Mouse (Mus musculus): Measurements from ENCODE around the gene Speg. TPM values are rescaled to one million over a fixed set of nuclear protein-coding genes. Genes with fewer than 3 reads are reported as not detected.
A peak's percentile ranks its signal among the peaks of the same experiment; 100 is the strongest.

The Speg gene
- polyA plus RNA-seq, 1 experiment from 2014 or later, result 20.8 TPM

DNA sequence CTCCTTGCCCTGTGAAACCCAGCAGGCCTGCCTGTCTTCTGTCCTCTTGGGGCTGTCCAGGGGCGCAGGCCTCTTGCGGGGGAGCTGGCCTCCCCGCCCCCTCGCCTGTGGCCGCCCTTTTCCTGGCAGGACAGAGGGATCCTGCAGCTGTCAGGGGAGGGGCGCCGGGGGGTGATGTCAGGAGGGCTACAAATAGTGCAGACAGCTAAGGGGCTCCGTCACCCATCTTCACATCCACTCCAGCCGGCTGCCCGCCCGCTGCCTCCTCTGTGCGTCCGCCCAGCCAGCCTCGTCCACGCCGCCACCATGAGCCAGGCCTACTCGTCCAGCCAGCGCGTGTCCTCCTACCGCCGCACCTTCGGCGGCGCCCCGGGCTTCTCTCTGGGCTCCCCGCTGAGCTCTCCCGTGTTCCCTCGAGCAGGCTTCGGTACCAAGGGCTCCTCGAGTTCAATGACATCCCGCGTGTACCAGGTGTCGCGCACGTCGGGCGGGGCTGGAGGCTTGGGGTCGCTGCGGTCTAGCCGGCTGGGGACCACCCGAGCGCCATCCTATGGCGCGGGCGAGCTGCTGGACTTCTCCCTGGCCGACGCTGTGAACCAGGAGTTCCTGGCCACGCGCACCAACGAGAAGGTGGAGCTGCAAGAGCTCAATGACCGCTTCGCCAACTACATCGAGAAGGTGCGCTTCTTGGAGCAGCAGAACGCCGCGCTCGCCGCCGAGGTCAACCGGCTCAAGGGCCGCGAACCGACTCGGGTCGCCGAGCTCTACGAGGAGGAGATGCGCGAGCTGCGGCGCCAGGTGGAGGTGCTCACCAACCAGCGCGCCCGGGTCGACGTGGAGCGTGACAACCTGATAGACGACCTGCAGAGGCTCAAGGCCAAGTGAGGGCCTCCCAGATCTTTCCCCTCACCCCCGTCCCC is 14.7 kb upstream of the Speg start, which contains the start of gene Des:
Des (plus strand) TSS at position 218 of the 920 bp plus-strand sequence.
- ATAC-seq (ENCODE audit: low read depth), result 0 out of 2 replicates have a peak, but pooled peaks have one; percentile 42
- WGBS, result 1% methylated on average over 78 of the region's 80 CpGs

DNA sequence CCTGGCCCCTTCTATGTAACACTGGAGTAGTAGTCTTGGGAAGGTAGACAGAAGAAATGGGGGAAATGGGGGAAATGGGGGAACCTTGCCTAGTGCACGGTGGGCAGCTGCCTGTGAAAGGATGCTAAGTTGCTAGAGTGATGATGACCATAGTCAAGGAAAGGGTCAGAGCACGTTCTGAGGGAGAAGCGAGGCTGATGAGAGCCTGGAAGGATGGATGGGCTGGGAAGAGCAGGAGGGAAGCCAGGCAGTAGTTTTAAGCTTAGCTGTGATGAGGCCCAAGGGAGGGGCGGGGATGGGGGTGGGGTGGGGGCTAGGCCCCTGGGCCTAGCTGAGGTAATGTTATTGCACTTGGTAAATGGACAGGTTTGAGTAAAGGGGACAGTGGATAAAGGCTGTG is 14.0 kb upstream of the Speg start:
- H3K36me3 ChIP-seq (ENCODE audit: control insufficient read depth, insufficient read depth, low read length), result no peaks in the 10 kb centered on the region
- no peak overlapping the region for H3K4me2 ChIP-seq (ENCODE audit: low read depth, low read length)
- H3K9ac ChIP-seq (replicated peaks; ENCODE audit: low read depth, low read length), result no peak overlapping the region
- 48% methylated on average over 4 of the region's 4 CpGs for WGBS
- H3K4me3 ChIP-seq (ENCODE audit: low read depth, low read length), result no peak overlapping the region
- no peak for ATAC-seq (ENCODE audit: low read depth)
- no peaks in the 10 kb centered on the region for H3K9me3 ChIP-seq (ENCODE audit: control insufficient read depth, low read length)
- no peak overlapping the region for H3K27ac ChIP-seq (ENCODE audit: low read depth, low read length)
- H3K4me1 ChIP-seq (ENCODE audit: control insufficient read depth, insufficient read depth, low read length), result peaks cover 7% of the 10 kb centered on the region; the same call in 1 of the 2 replicates
- H3K27me3 ChIP-seq (ENCODE audit: control insufficient read depth, insufficient read depth, low read length), result peaks cover 16% of the 10 kb centered on the region

More for the DNA sequence above, 14.7 kb upstream of the Speg start, which contains the start of gene Des:
- Histone ChIP-seq H3K36me3 (ENCODE audit: control insufficient read depth, insufficient read depth, low read length) (no peaks in the 10 kb centered on the region), H3K9me3 (ENCODE audit: control insufficient read depth, low read length) (no peaks in the 10 kb centered on the region), H3K27me3 (ENCODE audit: control insufficient read depth, insufficient read depth, low read length) (peaks cover 16% of the 10 kb centered on the region), H3K4me1 (ENCODE audit: control insufficient read depth, insufficient read depth, low read length) (peaks cover 7% of the 10 kb centered on the region; the same call in 1 of the 2 replicates), H3K27ac (ENCODE audit: low read depth, low read length) (no peak within 1 kb of the TSS), H3K4me2 (ENCODE audit: low read depth, low read length) (peak within 1 kb of the TSS; percentile 44), H3K9ac (replicated peaks; ENCODE audit: low read depth, low read length) (no peak within 1 kb of the TSS), H3K4me3 (ENCODE audit: low read depth, low read length) (peak within 1 kb of the TSS; percentile 18)

DNA sequence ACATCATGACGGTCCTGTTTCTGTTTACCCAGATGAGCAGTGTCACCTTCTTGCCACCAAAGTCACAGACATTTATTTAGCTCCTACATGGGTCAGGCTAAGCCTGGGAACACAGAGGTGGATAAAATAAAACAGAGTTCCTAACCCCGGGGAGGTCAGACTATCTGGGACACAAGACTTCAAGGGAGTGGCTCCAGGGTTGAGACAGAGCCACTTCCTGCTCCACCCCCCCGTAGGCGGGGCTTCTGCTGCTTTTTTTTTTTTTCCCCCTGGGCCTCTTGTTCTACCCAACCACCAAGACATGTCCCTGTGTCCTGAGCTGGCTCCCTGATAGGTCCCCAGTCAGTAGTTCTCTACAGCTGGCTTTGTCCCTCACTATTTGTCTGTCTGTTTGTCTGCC is 13.3 kb upstream of the Speg start:
- H3K27me3 ChIP-seq (ENCODE audit: control insufficient read depth, insufficient read depth, low read length), result peaks cover 16% of the 10 kb centered on the region
- no peaks in the 10 kb centered on the region for H3K9me3 ChIP-seq (ENCODE audit: control insufficient read depth, low read length)

DNA sequence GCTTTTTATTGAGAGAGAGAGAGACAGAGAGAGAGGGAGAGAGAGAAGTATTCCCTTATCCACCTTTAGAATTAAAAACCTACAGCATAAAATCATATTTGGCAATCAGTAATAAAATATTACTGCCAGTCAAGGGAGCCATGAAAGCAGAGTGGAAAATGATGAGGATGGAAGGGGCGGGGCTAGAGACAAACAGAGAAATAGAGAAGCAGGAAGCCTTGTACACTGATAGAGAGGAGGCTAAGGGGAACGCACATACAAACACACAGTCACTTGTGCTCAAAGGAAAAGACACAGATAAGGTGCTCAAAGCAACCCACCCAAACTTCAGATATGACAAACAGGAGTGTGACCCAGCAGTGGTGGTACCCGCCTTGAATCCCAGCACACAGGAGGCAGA is 11.2 kb upstream of the Speg start:
- H3K4me1 ChIP-seq (ENCODE audit: control insufficient read depth, insufficient read depth, low read length), result peaks cover 7% of the 10 kb centered on the region; the same call in 1 of the 2 replicates
- no peaks in the 10 kb centered on the region for H3K9me3 ChIP-seq (ENCODE audit: control insufficient read depth, low read length)
- H3K4me2 ChIP-seq (ENCODE audit: low read depth, low read length), result no peak overlapping the region
- no peak overlapping the region for H3K4me3 ChIP-seq (ENCODE audit: low read depth, low read length)
- no peak overlapping the region for H3K9ac ChIP-seq (replicated peaks; ENCODE audit: low read depth, low read length)
- no peak overlapping the region for H3K27ac ChIP-seq (ENCODE audit: low read depth, low read length)
- WGBS, result 92% methylated on average over 3 of the region's 3 CpGs
- peak; percentile 15; the same call in 1 of the 2 replicates for ATAC-seq (ENCODE audit: low read depth)
- H3K27me3 ChIP-seq (ENCODE audit: control insufficient read depth, insufficient read depth, low read length), result peaks cover 14% of the 10 kb centered on the region
- H3K36me3 ChIP-seq (ENCODE audit: control insufficient read depth, insufficient read depth, low read length), result no peaks in the 10 kb centered on the region

More for the DNA sequence above, 13.3 kb upstream of the Speg start:
- no peaks in the 10 kb centered on the region for H3K36me3 ChIP-seq (ENCODE audit: control insufficient read depth, insufficient read depth, low read length)
- H3K4me1 ChIP-seq (ENCODE audit: control insufficient read depth, insufficient read depth, low read length), result peaks cover 7% of the 10 kb centered on the region; the same call in 1 of the 2 replicates
- no peak overlapping the region for H3K4me3 ChIP-seq (ENCODE audit: low read depth, low read length)
- no peak overlapping the region for H3K27ac ChIP-seq (ENCODE audit: low read depth, low read length)
- H3K9ac ChIP-seq (replicated peaks; ENCODE audit: low read depth, low read length), result no peak overlapping the region
- WGBS, result 35% methylated on average over 4 of the region's 4 CpGs
- ATAC-seq (ENCODE audit: low read depth), result no peak
- H3K4me2 ChIP-seq (ENCODE audit: low read depth, low read length), result no peak overlapping the region

DNA sequence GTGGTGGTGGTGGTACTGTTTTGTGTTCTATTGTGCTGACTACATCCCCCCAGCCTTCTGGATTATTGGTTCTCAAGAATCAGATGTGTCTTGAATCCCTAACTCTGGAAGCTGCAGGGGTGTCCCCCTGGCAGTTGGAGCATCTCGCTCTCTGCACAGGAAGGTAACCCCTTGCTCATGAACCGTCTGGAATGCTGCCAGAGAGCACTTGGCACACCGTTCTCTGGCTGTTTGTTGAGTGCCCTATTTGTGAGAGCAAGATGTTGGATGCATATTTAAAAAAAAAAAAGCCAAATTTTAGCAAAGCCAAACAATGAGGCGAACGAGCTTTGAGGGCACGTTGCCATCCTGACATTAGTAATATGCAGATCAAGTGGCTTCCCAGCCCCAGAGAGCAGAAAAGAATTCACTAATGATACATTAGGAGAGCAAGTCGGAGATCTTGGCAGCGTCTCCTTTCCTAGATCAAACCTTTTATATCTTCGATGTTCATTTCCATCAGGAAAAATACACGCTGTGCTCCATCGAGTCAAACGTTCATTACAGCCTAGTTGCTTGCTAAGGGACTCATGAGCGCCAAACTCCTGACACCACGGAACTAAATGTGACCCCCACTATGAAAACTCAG is 9.5 kb upstream of the Speg start:
- Histone ChIP-seq H3K9me3 (ENCODE audit: control insufficient read depth, low read length) (no peaks in the 10 kb centered on the region), H3K4me2 (ENCODE audit: low read depth, low read length) (no peak overlapping the region), H3K36me3 (ENCODE audit: control insufficient read depth, insufficient read depth, low read length) (no peaks in the 10 kb centered on the region), H3K9ac (replicated peaks; ENCODE audit: low read depth, low read length) (no peak overlapping the region), H3K4me3 (ENCODE audit: low read depth, low read length) (no peak overlapping the region), H3K27me3 (ENCODE audit: control insufficient read depth, insufficient read depth, low read length) (peaks cover 7% of the 10 kb centered on the region), H3K4me1 (ENCODE audit: control insufficient read depth, insufficient read depth, low read length) (peaks cover 2% of the 10 kb centered on the region; the same call in 1 of the 2 replicates), H3K27ac (ENCODE audit: low read depth, low read length) (no peak overlapping the region)
- ATAC-seq (ENCODE audit: low read depth), result no peak
- 63% methylated on average over 14 of the region's 14 CpGs for WGBS

DNA sequence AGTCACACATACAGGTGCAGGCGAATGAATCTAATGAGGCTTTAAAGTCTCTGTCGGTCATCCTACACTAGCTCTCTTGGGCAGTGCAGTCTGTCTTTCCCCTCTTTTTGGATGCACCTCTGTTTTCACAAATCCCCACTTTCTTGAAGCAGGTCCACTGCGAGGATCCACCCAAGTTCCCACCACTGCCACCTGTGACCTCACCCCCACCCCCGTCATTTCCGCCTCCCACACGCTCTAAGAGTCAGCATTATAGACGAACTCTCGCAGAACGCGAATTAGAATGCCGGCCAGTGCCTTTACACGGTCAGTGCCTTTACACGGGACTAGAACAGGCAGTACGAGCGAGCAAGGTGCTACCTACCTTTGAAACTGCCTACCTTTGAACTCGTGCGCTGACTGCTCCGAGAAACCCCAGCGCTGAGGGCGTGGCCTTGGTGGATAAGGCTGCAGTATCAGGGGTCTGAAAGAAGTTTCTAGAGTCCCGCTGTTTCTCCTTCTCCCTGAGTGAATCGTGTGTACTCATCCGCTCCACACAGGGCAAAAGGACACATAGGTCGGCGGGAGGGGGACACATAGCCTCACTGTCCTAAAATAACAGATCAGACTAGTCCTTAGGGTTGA is 5.6 kb upstream of the Speg start:
- WGBS, result 53% methylated on average over 25 of the region's 25 CpGs
- ATAC-seq (ENCODE audit: low read depth), result no peak
- H3K4me2 ChIP-seq (ENCODE audit: low read depth, low read length), result no peak overlapping the region
- H3K4me1 ChIP-seq (ENCODE audit: control insufficient read depth, insufficient read depth, low read length), result 0 out of 2 replicates have a peak, but pooled peaks cover 5% of the 10 kb centered on the region
- no peak overlapping the region for H3K4me3 ChIP-seq (ENCODE audit: low read depth, low read length)
- no peaks in the 10 kb centered on the region for H3K27me3 ChIP-seq (ENCODE audit: control insufficient read depth, insufficient read depth, low read length)
- H3K9me3 ChIP-seq (ENCODE audit: control insufficient read depth, low read length), result no peaks in the 10 kb centered on the region
- no peaks in the 10 kb centered on the region for H3K36me3 ChIP-seq (ENCODE audit: control insufficient read depth, insufficient read depth, low read length)
- no peak overlapping the region for H3K27ac ChIP-seq (ENCODE audit: low read depth, low read length)
- no peak overlapping the region for H3K9ac ChIP-seq (replicated peaks; ENCODE audit: low read depth, low read length)

DNA sequence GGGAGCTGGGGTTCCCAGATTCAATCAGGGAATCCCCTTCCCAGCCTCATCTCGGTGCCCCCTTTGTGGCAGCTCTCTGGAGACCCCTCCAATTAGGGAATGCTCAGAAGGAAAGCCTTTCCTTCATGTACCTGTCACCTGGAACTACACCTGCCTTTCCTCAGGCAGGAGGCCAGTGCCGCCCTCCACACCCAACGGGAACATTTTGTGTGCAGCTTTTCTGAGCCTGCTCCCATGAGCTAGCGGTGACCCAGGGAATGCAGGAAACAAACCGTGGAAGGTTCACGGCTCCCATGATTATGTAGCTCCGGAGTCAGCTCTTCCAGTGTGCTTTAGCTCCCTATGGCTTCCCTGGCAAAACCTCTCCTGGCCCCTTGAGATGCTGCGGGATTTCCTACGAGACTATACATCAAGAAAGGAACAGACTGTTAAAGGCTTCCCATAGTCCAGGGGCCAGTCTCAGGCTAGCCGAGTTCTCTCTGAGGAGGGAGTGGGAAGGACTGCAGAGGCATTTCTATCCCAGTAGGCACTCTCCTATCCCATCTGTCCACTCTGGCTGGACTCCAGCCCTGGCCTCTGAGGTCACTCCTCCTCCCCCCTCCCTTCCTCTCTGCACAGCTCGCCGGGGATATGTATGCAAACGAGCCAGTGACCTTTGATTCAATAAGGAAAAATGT is 5.0 kb upstream of the Speg start:
- ATAC-seq (ENCODE audit: low read depth), result no peak

DNA sequence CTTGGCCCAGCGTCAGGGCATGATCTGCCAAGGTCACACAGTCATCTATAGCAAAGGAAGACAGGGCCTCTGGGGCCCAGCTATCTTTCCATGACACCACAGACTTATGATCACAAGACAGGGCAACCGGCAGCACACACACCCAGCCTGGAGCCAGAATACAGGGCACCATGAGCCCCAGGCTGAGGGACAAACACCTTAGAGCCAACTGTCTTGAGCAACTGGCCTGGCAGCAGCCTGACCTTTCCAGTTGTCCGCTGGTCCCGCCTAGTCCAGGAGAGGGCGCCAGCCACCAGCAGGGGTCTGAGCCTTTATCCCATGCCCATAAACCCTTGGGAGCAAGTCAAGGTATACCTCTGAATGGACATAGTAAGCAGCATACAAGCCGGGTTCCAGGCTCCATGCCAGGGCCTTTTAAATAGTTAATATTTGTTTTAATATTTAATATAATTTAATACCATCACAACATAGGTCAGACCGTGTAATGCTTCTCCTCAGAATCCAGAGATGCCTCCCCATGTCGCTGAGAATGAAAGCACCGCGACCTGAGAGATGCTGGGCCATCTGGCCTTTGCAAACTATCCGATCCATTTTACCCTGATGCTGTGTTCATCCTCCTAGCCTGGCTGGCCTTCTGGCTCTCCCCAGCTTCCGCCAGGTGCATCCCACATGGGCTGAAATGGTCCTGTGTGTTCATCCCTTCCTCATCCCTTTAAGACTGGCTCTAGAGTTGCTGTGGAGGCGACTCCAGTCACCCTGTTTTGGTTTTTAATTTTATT is 3.6 kb upstream of the Speg start:
- WGBS, result 49% methylated on average over 13 of the region's 13 CpGs
- Histone ChIP-seq H3K36me3 (ENCODE audit: control insufficient read depth, insufficient read depth, low read length) (no peaks in the 10 kb centered on the region), H3K27me3 (ENCODE audit: control insufficient read depth, insufficient read depth, low read length) (peaks cover 5% of the 10 kb centered on the region; the same call in 1 of the 2 replicates), H3K9ac (replicated peaks; ENCODE audit: low read depth, low read length) (no peak overlapping the region), H3K4me2 (ENCODE audit: low read depth, low read length) (no peak overlapping the region), H3K9me3 (ENCODE audit: control insufficient read depth, low read length) (no peaks in the 10 kb centered on the region), H3K4me3 (ENCODE audit: low read depth, low read length) (no peak overlapping the region), H3K4me1 (ENCODE audit: control insufficient read depth, insufficient read depth, low read length) (peaks cover 12% of the 10 kb centered on the region), H3K27ac (ENCODE audit: low read depth, low read length) (no peak overlapping the region)
- no peak for ATAC-seq (ENCODE audit: low read depth)

More for the DNA sequence above, 5.0 kb upstream of the Speg start:
- H3K27ac ChIP-seq (ENCODE audit: low read depth, low read length), result no peak overlapping the region
- 49% methylated on average over 13 of the region's 13 CpGs for WGBS
- H3K9me3 ChIP-seq (ENCODE audit: control insufficient read depth, low read length), result no peaks in the 10 kb centered on the region
- peaks cover 6% of the 10 kb centered on the region for H3K4me1 ChIP-seq (ENCODE audit: control insufficient read depth, insufficient read depth, low read length)
- no peaks in the 10 kb centered on the region for H3K36me3 ChIP-seq (ENCODE audit: control insufficient read depth, insufficient read depth, low read length)
- H3K4me2 ChIP-seq (ENCODE audit: low read depth, low read length), result no peak overlapping the region
- H3K27me3 ChIP-seq (ENCODE audit: control insufficient read depth, insufficient read depth, low read length), result no peaks in the 10 kb centered on the region; the same call in 1 of the 2 replicates
- no peak overlapping the region for H3K4me3 ChIP-seq (ENCODE audit: low read depth, low read length)
- H3K9ac ChIP-seq (replicated peaks; ENCODE audit: low read depth, low read length), result no peak overlapping the region
